Mouse (Mus musculus) myocyte (in vitro differentiated cells): ENCODE results near the gene A530064D06Rik. TPM values are rescaled to one million over a fixed set of nuclear protein-coding genes. Genes with fewer than 3 reads are reported as not detected.
"Not testable (repeated sequence)": the region's sequence is repeated elsewhere in the genome, so short reads cannot be mapped to it uniquely, and the experiment has no call there.

Experiments used
- H3K27me3 ChIP-seq: one replicate; pipeline ENCODE4 v1.6.1; 2011; ENCODE audit not compliant: control insufficient read depth, insufficient read depth, insufficient read length
- H3K36me3 ChIP-seq: one replicate; pipeline ENCODE4 v1.6.1; 2011; ENCODE audit not compliant: control insufficient read depth, insufficient read depth
- H3K4me2 ChIP-seq: one replicate; pipeline ENCODE4 v1.6.1; 2011; ENCODE audit warnings: low read depth, control low read depth
- H3K4me3 ChIP-seq: one replicate; pipeline ENCODE4 v1.5.1; 2011; ENCODE audit warnings: mild to moderate bottlenecking, control low read depth, moderate library complexity
- H3K79me2 ChIP-seq: one replicate; pipeline ENCODE4 v1.6.1; 2011; ENCODE audit not compliant: control insufficient read depth, insufficient read depth
- H3ac ChIP-seq: one replicate; pipeline ENCODE4 v1.6.1; 2011; ENCODE audit not compliant: control insufficient read depth, insufficient read length
- CEBPB ChIP-seq: IDR thresholded peaks from 2 replicates; pipeline ENCODE4 v1.6.1; 2011; ENCODE audit warnings: mild to moderate bottlenecking, moderate library complexity; ENCODE audit not compliant: poor library complexity, insufficient read depth, severe bottlenecking
- E2F4 ChIP-seq: IDR thresholded peaks from one replicate; pipeline ENCODE4 v1.6.1; 2011; ENCODE audit warnings: mild to moderate bottlenecking, control low read depth, moderate library complexity; ENCODE audit not compliant: insufficient read depth
- MAX ChIP-seq: IDR thresholded peaks from one replicate; pipeline ENCODE4 v1.6.1; 2011; ENCODE audit warnings: low read depth, mild to moderate bottlenecking, control low read depth
- MYOD1 ChIP-seq, 3 experiments: IDR thresholded peaks; one replicate each; pipeline ENCODE4 v1.6.1; 2011; ENCODE audit warnings: control low read depth in 2 of 3, low read depth in 2 of 3, mild to moderate bottlenecking in 2 of 3, moderate library complexity in 1 of 3; ENCODE audit not compliant: insufficient read length in 2 of 3, control insufficient read depth in 1 of 3
- MYOG ChIP-seq, 3 experiments: IDR thresholded peaks; one replicate each; pipeline ENCODE4 v1.6.1; 2011; ENCODE audit warnings: control low read depth in 2 of 3, low read depth in 2 of 3, mild to moderate bottlenecking in 2 of 3; ENCODE audit not compliant: insufficient read length in 2 of 3, control insufficient read depth in 1 of 3, insufficient read depth in 1 of 3
- POLR2A ChIP-seq: IDR thresholded peaks from one replicate; pipeline ENCODE4 v1.6.1; 2011; ENCODE audit warnings: low read depth, mild to moderate bottlenecking, control low read depth, moderate library complexity; ENCODE audit not compliant: insufficient read length
- POLR2AphosphoS2 ChIP-seq: IDR thresholded peaks from one replicate; pipeline ENCODE4 v1.6.1; 2011; ENCODE audit warnings: low read depth, control low read depth; ENCODE audit not compliant: insufficient read length
- REST ChIP-seq: IDR thresholded peaks from one replicate; pipeline ENCODE4 v1.6.1; 2011; ENCODE audit warnings: mild to moderate bottlenecking, control low read depth, moderate library complexity; ENCODE audit not compliant: insufficient read depth, insufficient read length
- SRF ChIP-seq: IDR thresholded peaks from one replicate; pipeline ENCODE4 v1.6.1; 2011; ENCODE audit warnings: low read depth; ENCODE audit not compliant: control insufficient read depth, insufficient read length
- TCF12 ChIP-seq: IDR thresholded peaks from one replicate; pipeline ENCODE4 v1.6.1; 2011; ENCODE audit warnings: mild to moderate bottlenecking, control low read depth; ENCODE audit not compliant: poor library complexity, insufficient read depth, severe bottlenecking
- TCF3 ChIP-seq: IDR thresholded peaks from one replicate; pipeline ENCODE4 v1.6.1; 2011; ENCODE audit warnings: low read depth, control low read depth; ENCODE audit not compliant: insufficient read length
- USF1 ChIP-seq: IDR thresholded peaks from one replicate; pipeline ENCODE4 v1.6.1; 2011; ENCODE audit warnings: low read depth, mild to moderate bottlenecking, control low read depth, moderate library complexity
- polyA plus RNA-seq: library from polyadenylated mRNA; unstranded; fragments of >200 nt; fragmentation: generic; extraction: Trizol; gene quantifications from one replicate; pipeline ENCODE4 v1.2.1, GENCODE M21; 2012; ENCODE audit warnings: missing spikeins

A530064D06Rik gene
- polyA plus RNA-seq: not detected

- H3K4me2 ChIP-seq, H3K36me3 ChIP-seq, H3K27me3 ChIP-seq, H3K4me3 ChIP-seq, H3K79me2 ChIP-seq, H3ac ChIP-seq: not testable (repeated sequence)
Observed at GRCm38 (mm10) chr17:48167103-48167502, at the start of gene A530064D06Rik. A530064D06Rik (minus strand) TSS chr17:48167275.

GRCm38 (mm10) chr17:48215429-48215828 is 48.4 kb upstream of the A530064D06Rik start:
- Histone ChIP-seq H3K27me3 (no peaks in the 10 kb centered on the region), H3K4me3 (no peak overlapping the region), H3K4me2 (no peak overlapping the region), H3ac (no peak overlapping the region), H3K36me3 (no peaks in the 10 kb centered on the region), H3K79me2 (no peaks in the 10 kb centered on the region)
- TF ChIP-seq MYOD1 (IDR thresholded peaks at IDR 0.05; ENCODE audit: control insufficient read depth in 1 of 3, insufficient read length in 2 of 3, low read depth in 2 of 3) (no peak), REST (no peak), MAX (no peak), MYOG (IDR thresholded peaks at IDR 0.05; ENCODE audit: control insufficient read depth in 1 of 3, insufficient read depth in 1 of 3, insufficient read length in 2 of 3, low read depth in 2 of 3) (no peak), SRF (no peak), CEBPB (no peak), POLR2AphosphoS2 (no peak), TCF3 (no peak), TCF12 (no peak), USF1 (no peak), POLR2A (no peak), E2F4 (no peak)

- H3K4me2 ChIP-seq: no peak overlapping the region
- H3ac ChIP-seq: no peak overlapping the region
- no peak for TF ChIP-seq TCF3
- no peak for TF ChIP-seq SRF
- no peak for TF ChIP-seq POLR2AphosphoS2
- no peak for TF ChIP-seq MYOD1 (IDR thresholded peaks at IDR 0.05; ENCODE audit: control insufficient read depth in 1 of 3, insufficient read length in 2 of 3, low read depth in 2 of 3)
- TF ChIP-seq USF1: no peak
- TF ChIP-seq E2F4: no peak
- no peak for TF ChIP-seq MAX
- no peak for TF ChIP-seq CEBPB
- no peak for TF ChIP-seq POLR2A
- no peak for TF ChIP-seq MYOG (IDR thresholded peaks at IDR 0.05; ENCODE audit: control insufficient read depth in 1 of 3, insufficient read depth in 1 of 3, insufficient read length in 2 of 3, low read depth in 2 of 3)
- no peak for TF ChIP-seq REST
- no peak overlapping the region for H3K4me3 ChIP-seq
- no peaks in the 10 kb centered on the region for H3K27me3 ChIP-seq
- H3K79me2 ChIP-seq: no peaks in the 10 kb centered on the region
- no peaks in the 10 kb centered on the region for H3K36me3 ChIP-seq
Observed at GRCm38 (mm10) chr17:48213511-48213910, 46.4 kb upstream of the A530064D06Rik start.

GRCm38 (mm10) chr17:48212596-48212995 is 45.5 kb upstream of the A530064D06Rik start:
- Histone ChIP-seq H3K4me3 (no peak overlapping the region), H3ac (no peak overlapping the region), H3K27me3 (no peaks in the 10 kb centered on the region), H3K79me2 (no peaks in the 10 kb centered on the region), H3K36me3 (no peaks in the 10 kb centered on the region), H3K4me2 (no peak overlapping the region)
- TF ChIP-seq POLR2A: no peak
- no peak for TF ChIP-seq E2F4
- TF ChIP-seq TCF12: no peak
- TF ChIP-seq REST: no peak
- TF ChIP-seq MYOG (IDR thresholded peaks at IDR 0.05; ENCODE audit: control insufficient read depth in 1 of 3, insufficient read depth in 1 of 3, insufficient read length in 2 of 3, low read depth in 2 of 3): no peak
- no peak for TF ChIP-seq USF1
- TF ChIP-seq CEBPB: no peak
- no peak for TF ChIP-seq TCF3

GRCm38 (mm10) chr17:48203086-48203485 is 36.0 kb upstream of the A530064D06Rik start:
- Histone ChIP-seq H3K79me2 (no peaks in the 10 kb centered on the region), H3K4me2 (no peak overlapping the region), H3K36me3 (no peaks in the 10 kb centered on the region), H3K4me3 (no peak overlapping the region), H3ac (no peak overlapping the region), H3K27me3 (no peaks in the 10 kb centered on the region)
- no peak for TF ChIP-seq MYOD1 (IDR thresholded peaks at IDR 0.05; ENCODE audit: control insufficient read depth in 1 of 3, insufficient read length in 2 of 3, low read depth in 2 of 3)
- TF ChIP-seq TCF3: no peak
- TF ChIP-seq POLR2AphosphoS2: no peak
- no peak for TF ChIP-seq POLR2A
- TF ChIP-seq MAX: no peak
- TF ChIP-seq E2F4: no peak
- TF ChIP-seq TCF12: no peak
- no peak for TF ChIP-seq MYOG (IDR thresholded peaks at IDR 0.05; ENCODE audit: control insufficient read depth in 1 of 3, insufficient read depth in 1 of 3, insufficient read length in 2 of 3, low read depth in 2 of 3)
- TF ChIP-seq REST: no peak
- no peak for TF ChIP-seq CEBPB
- no peak for TF ChIP-seq USF1
- no peak for TF ChIP-seq SRF
